Mouse (Mus musculus): ENCODE measurements around the gene Gm21876.
"Not testable (repeated sequence)": the region's sequence is repeated elsewhere in the genome, so short reads cannot be mapped to it uniquely, and the experiment has no call there.

The Gm21876 gene

DNA sequence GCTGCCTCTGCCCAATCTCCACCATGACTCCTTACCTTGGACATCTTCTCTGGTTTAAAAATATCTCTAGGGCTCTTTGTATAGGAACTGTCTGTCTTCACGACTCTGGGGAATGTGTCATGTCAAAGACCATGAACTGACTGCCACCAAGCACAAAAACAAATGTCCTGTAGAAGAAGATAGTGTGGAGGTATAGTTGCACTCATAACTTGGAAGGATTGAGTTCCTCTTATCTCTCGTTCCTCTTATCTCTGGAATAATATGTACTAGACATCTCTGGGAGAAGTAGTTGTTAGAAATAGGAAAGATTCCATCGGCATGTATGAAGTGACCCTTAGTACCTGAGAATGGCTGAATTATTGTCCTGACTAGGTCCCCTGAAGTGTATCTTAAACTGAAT, at the start of gene Gm21876:
Gene Gm21876, minus strand, starts transcription at position 101 of the 400 bp plus-strand sequence.
- DNase-seq (ENCODE audit: low spot score) = no peak

GRCm38 (mm10) chrX:21220422-21220821, 45.0 kb upstream of the Gm21876 start:
- no peak for DNase-seq (ENCODE audit: low spot score)

DNA sequence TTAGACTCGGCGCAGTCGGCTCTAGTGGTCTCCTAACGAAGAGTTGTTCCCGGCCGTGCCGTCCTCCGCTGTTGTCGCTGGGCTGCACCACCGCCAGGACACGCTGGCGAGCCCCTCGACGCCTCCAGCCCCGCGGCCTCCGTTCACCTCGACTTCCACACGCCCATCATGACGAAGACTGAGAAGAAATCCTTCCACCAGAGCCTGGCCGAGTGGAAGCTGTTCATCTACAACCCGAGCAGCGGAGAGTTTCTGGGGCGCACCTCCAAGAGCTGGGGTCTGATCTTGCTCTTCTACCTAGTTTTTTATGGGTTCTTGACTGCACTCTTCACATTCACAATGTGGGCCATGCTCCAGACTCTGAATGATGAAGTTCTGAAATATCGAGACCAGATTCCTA, 28.8 kb downstream of the Gm21876 start:
- not testable (repeated sequence) for DNase-seq (ENCODE audit: low spot score)

Data from testis, postnatal 10 days (tissue).